Mouse (Mus musculus) heart, adult 18-20 months (tissue): ENCODE data around the gene Gm21972. TPM values are rescaled to one million over a fixed set of nuclear protein-coding genes. Genes with fewer than 3 reads are reported as not detected.

ENCODE experiments used
- total RNA-seq, 2 experiments: library from RNA; stranded (reverse); gene quantifications; 2 replicates each; pipeline ENCODE4 v1.2.3; 2021

Gene Gm21972
- total RNA-seq, 2 experiments from 2014 or later, result 2.0 TPM; not detected in 1

Other genes with a start within 250 kb of the Gm21972 start
- gene Itm2c, start 239.4 kb upstream of the Gm21972 start, total RNA-seq, result 10 to 100 TPM; 57.1 to 65.4 TPM
- gene 4933407L21Rik, start 205.2 kb upstream of the Gm21972 start, total RNA-seq, result not detected
- under 1 TPM in 1 of 2 experiments, not detected in 1; 0.10 TPM for gene Gpr55, start 172.6 kb upstream of the Gm21972 start, total RNA-seq
- gene Spata3, start 116.8 kb upstream of the Gm21972 start, total RNA-seq, result not detected
- not detected for gene 2810459M11Rik, start 87.8 kb upstream of the Gm21972 start, total RNA-seq
- gene Psmd1, start 69.2 kb upstream of the Gm21972 start, total RNA-seq, result 100 to 1,000 TPM; 102 to 109 TPM
- gene Htr2b, start 21.7 kb upstream of the Gm21972 start, total RNA-seq, result under 1 TPM; 0.32 to 0.49 TPM
- 1 to 10 TPM; 3.1 to 3.5 TPM for gene Armc9, start 21.1 kb downstream of the Gm21972 start, total RNA-seq
- under 1 TPM; 0.42 to 0.75 TPM for gene B3gnt7, start 169.2 kb downstream of the Gm21972 start, total RNA-seq
- 100 to 1,000 TPM; 105 to 113 TPM for gene Ncl, start 225.8 kb downstream of the Gm21972 start, total RNA-seq